ENCODE assay signal across 25 mouse cellular contexts in the genomic region with DNA sequence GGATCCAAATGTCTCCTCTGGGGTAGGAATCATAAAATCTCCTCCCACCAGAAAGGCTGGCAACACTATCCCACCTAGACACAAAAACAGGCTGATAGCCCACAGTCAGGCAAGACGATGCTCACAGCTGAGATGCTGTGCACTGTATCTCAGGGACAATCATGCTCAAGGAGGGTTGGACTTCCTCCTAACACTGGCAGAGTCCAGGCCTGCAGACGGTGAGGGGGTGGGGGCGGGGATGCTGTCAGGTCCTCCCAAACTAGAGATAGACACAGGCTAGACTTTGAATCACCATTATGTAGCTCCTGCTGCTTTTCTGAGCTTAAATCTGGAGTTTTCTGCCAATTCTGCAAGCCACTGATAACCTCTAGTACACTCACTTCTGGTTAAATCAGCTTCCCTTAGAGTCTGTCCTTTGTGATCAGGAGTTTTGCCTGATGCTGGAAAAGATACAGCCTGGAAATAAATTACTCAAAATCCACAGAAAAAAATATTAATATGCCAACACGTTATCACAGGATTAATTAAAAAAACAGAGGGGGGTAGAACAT.
DNase-seq lines count a peak whose midpoint lies in the region; ATAC-seq lines count a peak whose summit lies in the region.
"Had no signal": no experiment of that assay in that cellular context is flagged by ENCODE, and none has a peak within 500 bp of the region (broad histone marks: within the 10 kb centered on the region; RNA-seq: fewer than 3 reads in every experiment).

No protein-coding gene starts in this region.

- no peak overlapping the region for H3K4me2 ChIP-seq in midbrain, embryonic 15.5 days
- H3K4me2 ChIP-seq in kidney, embryonic 16.5 days (replicated peaks; ENCODE audit: low read depth, low read length): no peak overlapping the region
- H3K4me2 ChIP-seq: embryonic facial prominence, embryonic 15.5 days; heart, embryonic 13.5 days; intestine, embryonic 15.5 days; liver, embryonic 12.5 days; lung, embryonic 14.5 days; midbrain, embryonic 12.5 days had no signal

- H3K4me1 ChIP-seq in midbrain, embryonic 10.5 days: peaks cover 57% of the 10 kb centered on the region
- peaks cover 14% of the 10 kb centered on the region for H3K4me1 ChIP-seq in midbrain, embryonic 15.5 days
- H3K4me1 ChIP-seq in megakaryocyte, embryonic 14.5 days: peaks cover 72% of the 10 kb centered on the region
- peaks cover 16% of the 10 kb centered on the region for H3K4me1 ChIP-seq in kidney, embryonic 16.5 days (ENCODE audit: insufficient read depth, low read length)
- H3K4me1 ChIP-seq: embryonic facial prominence, embryonic 15.5 days had no signal

- 55% methylated on average over 4 of the region's 4 CpGs for WGBS in midbrain, embryonic 10.5 days
- 42% methylated on average over 4 of the region's 4 CpGs for WGBS in midbrain, embryonic 15.5 days
- WGBS in kidney, embryonic 16.5 days: 50% methylated on average over 4 of the region's 4 CpGs

- peak overlapping the region; percentile 74 for H3K27ac ChIP-seq in midbrain, embryonic 10.5 days (replicated peaks)
- H3K27ac ChIP-seq in midbrain, embryonic 15.5 days: no peak overlapping the region
- no peak overlapping the region for H3K27ac ChIP-seq in kidney, embryonic 16.5 days (ENCODE audit: low read length)
- H3K27ac ChIP-seq: embryonic facial prominence, embryonic 15.5 days; heart, embryonic 13.5 days; intestine, embryonic 15.5 days; left cerebral cortex, adult 2 months; liver, embryonic 12.5 days; midbrain, embryonic 12.5 days had no signal

- 0 out of 2 replicates have a peak, but pooled peaks cover 8% of the 10 kb centered on the region for H3K27me3 ChIP-seq in midbrain, embryonic 10.5 days (ENCODE audit: low read depth, poor library complexity, severe bottlenecking)
- H3K27me3 ChIP-seq in midbrain, embryonic 15.5 days (replicated peaks): no peaks in the 10 kb centered on the region; the same call in 1 of the 2 replicates
- H3K27me3 ChIP-seq in megakaryocyte, embryonic 14.5 days (replicated peaks): no peaks in the 10 kb centered on the region
- no peaks in the 10 kb centered on the region for H3K27me3 ChIP-seq in kidney, embryonic 16.5 days (ENCODE audit: insufficient read depth, low read length)
- H3K27me3 ChIP-seq: embryonic facial prominence, embryonic 15.5 days; heart, embryonic 13.5 days; intestine, embryonic 15.5 days; liver, embryonic 12.5 days had no signal

- no peak for DNase-seq in frontal cortex, adult 2 months (ENCODE audit: extremely low spot score in 1 of 2, low spot score in 1 of 2)
- no peak for DNase-seq in midbrain, embryonic 10.5 days (ENCODE audit: low spot score)
- DNase-seq in thymus, postnatal 25 days: no peak
- DNase-seq: adrenal gland, postnatal 10 days; cerebellum, adult 9-10 months; gastrocnemius, postnatal 10 days; kidney, postnatal 36 days; lung, embryonic 14.5 days; lung, postnatal 36 days; thymus, adult 18-20 months; thymus, postnatal 4 days had no signal

- H3K9ac ChIP-seq in midbrain, embryonic 15.5 days: no peak overlapping the region
- H3K9ac ChIP-seq in kidney, embryonic 16.5 days (replicated peaks; ENCODE audit: low read length): no peak overlapping the region
- H3K9ac ChIP-seq: embryonic facial prominence, embryonic 15.5 days; heart, embryonic 13.5 days; intestine, embryonic 15.5 days; liver, embryonic 12.5 days; lung, embryonic 14.5 days; midbrain, embryonic 12.5 days had no signal

- no peaks in the 10 kb centered on the region for H3K36me3 ChIP-seq in midbrain, embryonic 10.5 days
- no peaks in the 10 kb centered on the region for H3K36me3 ChIP-seq in midbrain, embryonic 15.5 days (replicated peaks)
- H3K36me3 ChIP-seq in megakaryocyte, embryonic 14.5 days (replicated peaks; ENCODE audit: low read length): peaks cover 7% of the 10 kb centered on the region
- no peaks in the 10 kb centered on the region for H3K36me3 ChIP-seq in kidney, embryonic 16.5 days (ENCODE audit: insufficient read depth, low read length)
- H3K36me3 ChIP-seq: embryonic facial prominence, embryonic 15.5 days; heart, embryonic 13.5 days; intestine, embryonic 15.5 days; liver, embryonic 12.5 days; midbrain, embryonic 12.5 days had no signal

- ATAC-seq in frontal cortex, adult (ENCODE audit: low TSS enrichment): peak; percentile 87
- no peak for ATAC-seq in midbrain, embryonic 15.5 days (replicated peaks)
- ATAC-seq in kidney, embryonic 16.5 days (ENCODE audit: low FRiP score, low TSS enrichment): no peak
- ATAC-seq: activated CD4-positive, CD25-positive, alpha-beta regulatory T cell, adult 4 months; CD4-positive, CD25-positive, alpha-beta regulatory T cell, adult 4 months; forebrain, embryonic 14.5 days; hindbrain, embryonic 16.5 days; intestine, embryonic 15.5 days; liver, embryonic 12.5 days had no signal

- no peak overlapping the region for H3K4me3 ChIP-seq in midbrain, embryonic 10.5 days
- no peak overlapping the region for H3K4me3 ChIP-seq in midbrain, embryonic 15.5 days
- H3K4me3 ChIP-seq in megakaryocyte, embryonic 14.5 days (replicated peaks): peak overlapping the region; percentile 65
- no peak overlapping the region for H3K4me3 ChIP-seq in kidney, embryonic 16.5 days (ENCODE audit: low read length)
- H3K4me3 ChIP-seq: embryonic facial prominence, embryonic 15.5 days; heart, embryonic 13.5 days; intestine, embryonic 15.5 days; left cerebral cortex, adult 2 months; liver, embryonic 12.5 days; midbrain, embryonic 12.5 days had no signal

- peaks cover 8% of the 10 kb centered on the region for H3K9me3 ChIP-seq in midbrain, embryonic 10.5 days (replicated peaks)
- no peaks in the 10 kb centered on the region for H3K9me3 ChIP-seq in midbrain, embryonic 15.5 days
- H3K9me3 ChIP-seq in megakaryocyte, embryonic 14.5 days: peaks cover 5% of the 10 kb centered on the region
- peaks cover 10% of the 10 kb centered on the region; the same call in 1 of the 2 replicates for H3K9me3 ChIP-seq in kidney, embryonic 16.5 days (ENCODE audit: low read length)
- H3K9me3 ChIP-seq: embryonic facial prominence, embryonic 15.5 days; intestine, embryonic 15.5 days; liver, embryonic 12.5 days had no signal
